24 mouse cellular contexts compared by ENCODE assay signal in the genomic region with DNA sequence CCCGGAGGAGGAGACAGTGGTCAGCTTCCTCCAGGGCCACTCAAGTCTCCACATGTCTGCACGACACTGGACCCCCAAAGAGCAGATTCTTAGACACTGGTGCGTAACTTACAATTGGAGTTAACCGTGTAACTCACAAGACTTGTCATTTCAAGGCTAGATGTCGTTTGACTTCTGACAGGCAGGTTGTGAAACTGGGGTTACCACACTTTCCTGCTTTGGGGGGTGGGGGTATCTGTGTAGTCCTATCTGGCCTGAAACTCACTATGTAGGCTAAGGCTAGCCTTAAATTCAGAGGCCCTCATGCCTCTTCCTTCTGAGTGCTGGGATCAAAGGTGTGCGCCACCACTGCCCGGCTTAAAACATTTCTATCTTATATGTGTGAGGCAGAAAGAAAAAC. TPM values are rescaled to one million over a fixed set of nuclear protein-coding genes. Genes with fewer than 3 reads are reported as not detected.
"Had no signal": no experiment of that assay in that cellular context is flagged by ENCODE, and none has a peak within 500 bp of the region (broad histone marks: within the 10 kb centered on the region; RNA-seq: fewer than 3 reads in every experiment).

No protein-coding gene starts in this region.

- ATAC-seq: midbrain, embryonic 13.5 days; midbrain, embryonic 15.5 days had no signal

- H3K36me3 ChIP-seq: lung, embryonic 15.5 days; midbrain, embryonic 13.5 days; midbrain, embryonic 15.5 days; neural tube, embryonic 12.5 days; stomach, embryonic 15.5 days had no signal

- H3K27ac ChIP-seq: liver, embryonic 14.5 days; lung, embryonic 15.5 days; macrophage; midbrain, embryonic 13.5 days; midbrain, embryonic 15.5 days; neural tube, embryonic 12.5 days; stomach, embryonic 15.5 days; stomach, postnatal 0 days had no signal

- DNase-seq: lung, adult 2 months; lung, postnatal 14 days; lung, postnatal 36 days; right cerebral cortex, postnatal 14 days; thymus, adult 2 months; thymus, postnatal 25 days had no signal

- H3K4me2 ChIP-seq: lung, embryonic 15.5 days; midbrain, embryonic 15.5 days; stomach, embryonic 15.5 days had no signal

- H3K4me3 ChIP-seq: lung, embryonic 15.5 days; megakaryocyte, embryonic 14.5 days; midbrain, embryonic 13.5 days; midbrain, embryonic 15.5 days; neural tube, embryonic 12.5 days; stomach, embryonic 15.5 days had no signal

- H3K27me3 ChIP-seq: lung, embryonic 15.5 days; midbrain, embryonic 15.5 days; stomach, embryonic 15.5 days had no signal

- H3K9me3 ChIP-seq: lung, embryonic 15.5 days; midbrain, embryonic 13.5 days; midbrain, embryonic 15.5 days; neural tube, embryonic 12.5 days; stomach, embryonic 15.5 days had no signal

- H3K9ac ChIP-seq: liver, embryonic 14.5 days; lung, embryonic 15.5 days; midbrain, embryonic 13.5 days; midbrain, embryonic 15.5 days; neural tube, embryonic 12.5 days; stomach, embryonic 15.5 days had no signal

RNA-seq across cellular contexts. Expression of a gene that starts 2.0 kb away (rescaled TPM):
- total RNA-seq: midbrain, postnatal 0 days; neutrophil, adult 5-6 weeks had no signal
- polyA plus RNA-seq: liver, embryonic 16.5 days; lung, adult 2 months; lung, embryonic 15.5 days; lung, postnatal 0 days; macrophage; midbrain, embryonic 11.5 days; midbrain, embryonic 13.5 days; midbrain, embryonic 15.5 days; midbrain, postnatal 0 days; neural tube, embryonic 12.5 days; neural tube, embryonic 14.5 days; stomach, embryonic 15.5 days; stomach, postnatal 0 days; urinary bladder, adult 2 months had no signal

RNA-seq across cellular contexts. Expression of a gene that starts 16.7 kb away (rescaled TPM):
- total RNA-seq: midbrain, postnatal 0 days; monocyte, adult 5-6 weeks; neutrophil, adult 5-6 weeks had no signal
- polyA plus RNA-seq: liver, embryonic 14.5 days; liver, embryonic 16.5 days; lung, adult 2 months; lung, embryonic 15.5 days; lung, postnatal 0 days; macrophage; midbrain, embryonic 11.5 days; midbrain, embryonic 13.5 days; midbrain, embryonic 15.5 days; midbrain, postnatal 0 days; neural tube, embryonic 12.5 days; neural tube, embryonic 14.5 days; spleen, adult 2 months; stomach, embryonic 15.5 days; stomach, postnatal 0 days; thymus, adult 2 months; urinary bladder, adult 2 months had no signal

RNA-seq across cellular contexts. Expression of a gene that starts 28.0 kb away (rescaled TPM):
- total RNA-seq: midbrain, postnatal 0 days; monocyte, adult 5-6 weeks; neutrophil, adult 5-6 weeks had no signal
- polyA plus RNA-seq: macrophage; midbrain, embryonic 11.5 days; midbrain, postnatal 0 days; neural tube, embryonic 12.5 days; neural tube, embryonic 14.5 days had no signal

RNA-seq across cellular contexts. Expression of a gene that starts 42.9 kb away (rescaled TPM):
- total RNA-seq: monocyte, adult 5-6 weeks; neutrophil, adult 5-6 weeks had no signal
- polyA plus RNA-seq: liver, embryonic 14.5 days; lung, adult 2 months; macrophage; spleen, adult 2 months had no signal
